Mouse (Mus musculus) megakaryocyte, adult 5-6 weeks (primary cell): Measurements from ENCODE around the gene Arhgdig. TPM values are rescaled to one million over a fixed set of nuclear protein-coding genes. Genes with fewer than 3 reads are reported as not detected.

ENCODE experiments used
- ATAC-seq: 2 replicates; pipeline ENCODE4 v1.8.0; 2016; ENCODE audit warnings: mild to moderate bottlenecking, inconsistent platforms; ENCODE audit not compliant: poor library complexity, severe bottlenecking
- total RNA-seq, 2 experiments: library from RNA; stranded (forward) in 1 of 2; stranded (reverse) in 1 of 2; fragments of 153-499, 151-499 nt in 1 of 2; fragments of 221-1000, 200-1000 nt in 1 of 2; gene quantifications; 2 replicates each; pipeline versions ENCODE4 v1.2.3 to v1.2.4; 2015 to 2017

Arhgdig gene
- not detected in 2 replicates for total RNA-seq (2015)
- not detected in 2 replicates for total RNA-seq (2017)

DNA sequence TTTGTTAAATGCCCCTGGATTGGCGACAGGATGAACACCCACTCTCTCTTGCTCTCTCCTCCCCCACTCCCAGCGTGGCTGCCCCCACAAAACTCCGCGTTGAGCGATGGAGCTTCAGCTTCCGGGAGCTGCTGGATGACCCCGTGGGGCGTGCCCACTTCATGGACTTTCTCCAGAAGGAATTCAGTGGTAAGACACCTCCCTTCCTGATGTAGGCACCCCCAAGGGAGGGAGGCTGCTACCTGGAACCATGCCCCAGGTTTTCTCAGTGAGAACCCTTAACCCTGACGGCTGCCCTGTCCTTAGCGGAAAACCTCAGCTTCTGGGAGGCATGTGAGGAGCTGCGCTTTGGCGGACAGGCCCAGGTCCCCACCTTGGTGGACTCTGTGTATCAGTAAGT lies at the start of gene Arhgdig:
Gene Arhgdig, minus strand, starts transcription at position 101 of the 400 bp plus-strand sequence.
- no peak for ATAC-seq

DNA sequence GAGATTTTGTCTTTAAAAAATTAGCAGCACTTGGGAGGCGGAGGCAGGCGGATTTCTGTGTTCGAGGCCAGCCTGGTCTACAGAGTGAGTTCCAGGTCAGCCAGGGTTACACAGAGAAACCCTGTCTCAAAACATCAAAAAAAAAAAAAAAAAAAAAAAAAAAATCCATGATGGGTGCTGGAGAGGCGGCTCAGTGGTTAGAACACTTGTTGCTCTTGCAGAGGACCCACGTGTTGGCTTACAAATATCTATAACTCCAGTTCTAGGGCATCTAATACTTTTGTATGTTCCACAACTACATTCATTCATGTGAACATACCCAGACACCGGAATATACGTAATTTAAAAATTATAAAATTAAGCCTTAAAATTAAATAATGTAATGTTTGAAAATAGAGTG lies 47.7 kb upstream of the Arhgdig start:
- no peak for ATAC-seq

GRCm38 (mm10) chr17:26253399-26253798 lies 45.8 kb upstream of the Arhgdig start:
- ATAC-seq: no peak

DNA sequence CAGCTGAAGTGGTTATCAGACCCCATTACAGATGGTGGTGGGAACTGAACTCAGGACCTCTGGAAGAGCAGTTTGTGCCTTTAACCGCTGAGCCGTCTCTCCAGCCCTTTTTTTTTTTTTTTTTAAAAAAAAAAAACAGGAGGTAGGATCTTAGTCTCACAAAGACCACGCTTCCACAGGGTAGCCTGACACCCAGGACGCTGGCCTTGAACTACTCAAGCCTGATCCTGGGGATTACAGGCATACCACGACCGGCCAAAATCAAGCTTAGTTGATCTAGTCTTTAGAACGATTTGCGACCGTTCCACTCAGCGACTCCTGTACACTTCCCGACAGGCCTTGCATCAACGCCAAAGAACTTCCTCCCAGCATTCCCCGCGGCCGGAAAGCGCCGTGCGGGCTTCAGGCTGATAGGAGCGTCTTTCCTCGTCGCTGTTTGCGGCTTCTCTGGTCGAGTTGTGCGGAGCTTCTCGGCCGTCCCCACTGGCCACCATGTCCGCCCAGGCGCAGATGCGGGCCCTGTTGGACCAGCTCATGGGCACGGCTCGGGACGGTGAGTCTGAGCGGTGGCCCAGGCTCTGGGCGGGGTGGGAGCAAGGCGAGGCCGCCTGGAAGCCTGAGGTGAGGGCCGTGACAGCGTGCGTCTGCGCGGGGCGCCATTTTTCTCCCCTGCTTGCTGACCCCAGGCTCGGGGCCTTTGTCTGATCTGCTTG lies 45.1 kb upstream of the Arhgdig start, which contains the start of gene Luc7l:
Gene Luc7l, plus strand, starts transcription at position 358 of the 713 bp plus-strand sequence.
- ATAC-seq: peak; percentile 92

DNA sequence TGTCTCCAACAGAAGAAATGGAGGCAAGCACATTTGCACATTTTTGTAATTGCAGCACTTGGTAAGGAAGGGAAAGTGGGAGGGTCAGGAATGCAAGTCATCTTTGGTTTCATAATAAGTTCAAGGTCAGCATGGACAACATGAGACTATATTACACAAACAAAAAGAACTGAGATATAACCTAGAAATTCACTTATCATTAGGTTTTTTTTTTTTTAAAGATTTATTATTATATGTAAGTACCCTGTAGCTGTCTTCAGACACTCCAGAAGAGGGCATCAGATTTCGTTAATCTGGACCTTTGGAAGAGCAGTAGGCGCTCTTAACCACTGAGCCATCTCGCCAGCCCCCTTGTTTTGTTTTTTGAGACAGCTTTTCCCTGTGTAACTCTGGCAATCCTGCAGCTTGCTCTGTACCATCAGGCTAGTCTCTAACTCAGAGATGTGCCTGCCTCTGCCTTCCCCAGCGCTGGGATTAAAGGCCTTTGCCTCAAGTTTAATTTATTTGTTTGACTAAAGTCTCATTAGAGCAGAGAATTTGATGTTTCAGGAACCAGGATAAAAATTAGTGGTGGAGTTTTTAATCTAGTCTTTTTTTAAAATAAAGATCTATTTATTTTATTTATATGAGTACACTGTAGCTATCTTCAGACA lies 44.4 kb upstream of the Arhgdig start:
- no peak for ATAC-seq

- peak; percentile 95 for ATAC-seq
Measured at GRCm38 (mm10) chr17:26244101-26244841, 36.7 kb upstream of the Arhgdig start, which contains the start of gene Fam234a. TSS of gene Fam234a (minus strand) at chr17:26244242.

- peak; percentile 68 for ATAC-seq
Measured at GRCm38 (mm10) chr17:26243471-26244100, 36.0 kb upstream of the Arhgdig start.

DNA sequence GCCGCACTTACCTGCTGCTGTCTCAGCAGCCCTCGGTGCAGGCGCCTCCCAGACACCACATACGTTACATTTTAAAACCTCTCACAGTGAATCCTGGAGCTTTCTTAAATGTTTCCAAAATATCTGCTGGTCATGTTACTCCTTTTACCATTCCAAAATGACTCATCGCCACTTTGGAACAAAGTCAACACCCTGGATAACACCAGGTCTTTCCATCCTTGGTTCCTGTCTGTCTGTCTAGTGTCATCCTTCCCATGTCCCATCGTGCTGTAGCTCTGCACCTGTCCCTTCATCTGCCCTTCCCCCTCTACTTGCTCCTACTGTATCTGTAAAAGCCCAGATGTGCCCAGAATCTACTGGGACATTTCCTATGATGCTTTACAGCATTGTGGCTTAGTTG lies 33.4 kb upstream of the Arhgdig start:
- ATAC-seq: no peak

- no peak for ATAC-seq
Measured at GRCm38 (mm10) chr17:26240120-26240790, 32.7 kb upstream of the Arhgdig start.

- ATAC-seq: no peak
Measured at GRCm38 (mm10) chr17:26239551-26239950, 32.0 kb upstream of the Arhgdig start.

DNA sequence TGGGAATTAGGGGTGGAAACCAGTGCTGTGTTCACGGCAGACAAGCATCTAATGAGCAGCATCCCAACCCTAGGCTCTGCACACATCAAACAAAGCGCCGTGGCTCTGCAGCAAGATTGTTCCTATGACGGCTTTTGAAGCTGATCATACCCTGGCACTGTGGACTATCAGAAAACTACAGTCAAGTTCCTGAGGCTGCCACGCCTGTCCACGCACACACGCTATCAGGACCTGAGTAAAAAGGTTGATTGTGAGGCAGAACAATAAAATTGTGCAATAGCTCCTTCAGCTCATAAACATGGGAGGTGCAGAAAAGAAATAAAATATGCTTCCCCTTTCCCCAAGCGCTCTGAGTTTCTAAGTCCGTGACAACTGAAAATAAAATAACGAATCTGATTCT lies 30.1 kb upstream of the Arhgdig start:
- peak; percentile 33; the same call in 1 of the 2 replicates for ATAC-seq

DNA sequence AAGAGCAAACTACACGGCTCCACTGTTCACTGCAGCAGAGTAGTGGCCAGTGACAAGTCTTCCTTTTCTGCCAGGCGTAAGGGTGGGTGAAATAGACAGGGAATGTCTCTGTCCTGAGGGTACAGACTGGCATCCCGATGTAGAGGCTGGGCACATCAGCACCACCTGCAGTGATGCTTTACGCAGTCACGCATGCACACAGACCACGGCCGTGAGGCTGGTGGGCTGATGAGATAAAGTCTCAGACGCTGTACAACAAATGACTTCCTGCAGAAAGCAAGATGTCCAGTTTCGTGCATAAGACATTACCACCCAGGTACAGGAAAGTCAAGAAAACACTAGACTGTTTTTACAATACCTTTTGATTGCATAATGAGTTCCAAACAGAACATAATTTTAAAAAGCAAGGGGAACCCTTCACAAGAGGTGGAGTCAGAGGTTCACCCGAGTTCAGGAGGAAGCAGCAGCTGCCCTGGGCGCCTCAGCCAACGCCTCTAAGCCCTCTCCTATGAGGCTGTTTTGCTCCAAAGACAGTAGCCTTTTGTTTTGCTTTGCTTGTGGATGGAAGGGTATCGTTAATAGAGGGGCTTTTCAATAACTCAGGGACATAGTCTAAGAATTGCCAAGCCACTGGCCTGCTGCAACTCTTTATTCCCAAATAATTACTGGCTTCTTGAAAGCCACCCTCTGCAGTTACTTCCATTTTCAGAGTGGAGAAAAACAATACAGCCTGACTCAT lies 27.7 kb upstream of the Arhgdig start:
- peak; percentile 39; the same call in 1 of the 2 replicates for ATAC-seq

- ATAC-seq: no peak
Measured at GRCm38 (mm10) chr17:26234386-26234785, 26.8 kb upstream of the Arhgdig start.

GRCm38 (mm10) chr17:26232863-26233262 lies 25.3 kb upstream of the Arhgdig start:
- no peak for ATAC-seq

GRCm38 (mm10) chr17:26231156-26231555 lies 23.6 kb upstream of the Arhgdig start:
- ATAC-seq: peak; percentile 75

- ATAC-seq: peak; percentile 30
Measured at GRCm38 (mm10) chr17:26229776-26230175, 22.2 kb upstream of the Arhgdig start.

- ATAC-seq: no peak
Measured at GRCm38 (mm10) chr17:26225150-26225549, 17.6 kb upstream of the Arhgdig start.

- no peak for ATAC-seq
Measured at GRCm38 (mm10) chr17:26221508-26221907, 13.9 kb upstream of the Arhgdig start.

GRCm38 (mm10) chr17:26212681-26213080 lies 5.1 kb upstream of the Arhgdig start:
- ATAC-seq: no peak

- ATAC-seq: no peak
Measured at GRCm38 (mm10) chr17:26212241-26212640, 4.7 kb upstream of the Arhgdig start.
